Mouse (Mus musculus): ENCODE results near the gene Gpm6b. TPM values are rescaled to one million over a fixed set of nuclear protein-coding genes. Genes with fewer than 3 reads are reported as not detected.

Gpm6b gene
- polyA plus RNA-seq (2014; fragmentation: Illumina TruSeq; extraction: RNeasy Lipid Tissue Mini Kit (QIAGEN cat#74804); ENCODE audit: low read depth, low replicate concordance): 28.9 TPM

DNA sequence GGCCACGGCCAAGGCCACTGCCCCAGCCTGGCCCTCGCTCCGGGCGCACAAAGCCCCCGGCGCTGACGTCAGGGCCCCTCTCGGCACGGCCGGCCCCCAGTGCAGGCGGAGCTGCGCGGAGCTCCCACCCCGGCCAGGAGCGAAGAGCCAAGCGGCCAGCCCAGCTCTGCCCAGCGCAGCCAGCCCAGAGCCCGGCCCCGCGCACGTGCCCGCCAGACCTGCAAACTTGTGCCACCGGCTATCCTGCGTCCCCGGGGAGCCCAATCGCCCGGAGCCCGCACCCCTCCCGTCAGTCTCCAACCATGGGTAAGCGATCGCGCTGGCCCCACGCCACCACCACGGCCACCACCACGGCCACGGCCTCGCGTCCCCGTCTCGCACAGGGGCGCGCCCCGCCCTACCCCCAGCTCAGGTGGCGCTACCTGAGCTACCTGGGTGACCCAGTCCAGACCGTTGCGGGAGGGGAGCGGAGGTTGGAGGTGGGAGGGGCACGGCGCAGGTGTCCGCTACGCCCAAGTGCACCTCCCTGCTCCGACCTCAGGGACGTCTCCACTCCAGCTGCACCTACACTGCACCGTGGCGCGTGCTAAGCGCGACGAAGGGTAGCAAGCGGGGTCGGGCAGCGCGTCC, at the start of gene Gpm6b:
TSS of gene Gpm6b (plus strand) at position 81 of the 630 bp plus-strand sequence.

Other genes starting within 250 kb of the Gpm6b start
- gene Gemin8, start 68.5 kb upstream of the Gpm6b start, polyA plus RNA-seq (2014; fragmentation: Illumina TruSeq; extraction: RNeasy Lipid Tissue Mini Kit (QIAGEN cat#74804); ENCODE audit: low read depth, low replicate concordance): 5.7 TPM
- 59.4 TPM for gene Trappc2, start 201.7 kb downstream of the Gpm6b start, polyA plus RNA-seq (2014; fragmentation: Illumina TruSeq; extraction: RNeasy Lipid Tissue Mini Kit (QIAGEN cat#74804); ENCODE audit: low read depth, low replicate concordance)
- 13.0 TPM for gene Ofd1, start 201.8 kb downstream of the Gpm6b start, polyA plus RNA-seq (2014; fragmentation: Illumina TruSeq; extraction: RNeasy Lipid Tissue Mini Kit (QIAGEN cat#74804); ENCODE audit: low read depth, low replicate concordance)
- gene Rab9, start 241.0 kb downstream of the Gpm6b start, polyA plus RNA-seq (2014; fragmentation: Illumina TruSeq; extraction: RNeasy Lipid Tissue Mini Kit (QIAGEN cat#74804); ENCODE audit: low read depth, low replicate concordance): 130 TPM

Measured in kidney, adult 10 weeks (tissue).